Mouse (Mus musculus) naive thymus-derived CD4-positive, alpha-beta T cell, adult 2 months (primary cell): ENCODE results near the gene Lyg1.

ENCODE experiments used
- DNase-seq: peaks from one replicate; pipeline ENCODE4 v3.0.0-alpha.2; 2011; ENCODE audit warnings: low read depth

The Lyg1 gene

DNA sequence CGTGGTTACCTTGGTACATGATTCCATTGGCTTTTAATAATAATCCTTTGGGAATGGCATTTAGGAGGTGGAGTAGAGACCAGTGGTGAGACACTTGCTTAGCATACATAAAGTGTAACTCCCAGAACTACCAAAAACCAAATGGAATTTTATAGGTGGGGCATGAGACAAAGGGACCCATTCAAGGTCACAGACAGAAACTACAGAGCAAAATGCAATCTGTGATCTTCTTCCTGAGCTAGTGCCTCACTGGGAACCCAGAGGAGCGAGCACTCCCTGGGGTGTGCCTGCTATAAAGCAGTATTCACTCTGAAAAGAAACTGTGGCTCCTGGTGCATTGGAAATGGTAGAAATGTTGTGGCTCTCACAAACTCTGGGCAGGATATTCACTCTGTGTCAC lies 8.7 kb downstream of the Lyg1 start:
- DNase-seq: no peak

- DNase-seq: peak; percentile 2
These were observed 25.8 kb downstream of the Lyg1 start for GRCm38 (mm10) chr1:37931806-37932205.

- DNase-seq: no peak
These were observed 31.6 kb downstream of the Lyg1 start for GRCm38 (mm10) chr1:37925971-37926370.

- no peak for DNase-seq
These were observed 35.0 kb downstream of the Lyg1 start for GRCm38 (mm10) chr1:37922536-37922935.

GRCm38 (mm10) chr1:37918096-37918495 lies 39.5 kb downstream of the Lyg1 start:
- no peak for DNase-seq

DNA sequence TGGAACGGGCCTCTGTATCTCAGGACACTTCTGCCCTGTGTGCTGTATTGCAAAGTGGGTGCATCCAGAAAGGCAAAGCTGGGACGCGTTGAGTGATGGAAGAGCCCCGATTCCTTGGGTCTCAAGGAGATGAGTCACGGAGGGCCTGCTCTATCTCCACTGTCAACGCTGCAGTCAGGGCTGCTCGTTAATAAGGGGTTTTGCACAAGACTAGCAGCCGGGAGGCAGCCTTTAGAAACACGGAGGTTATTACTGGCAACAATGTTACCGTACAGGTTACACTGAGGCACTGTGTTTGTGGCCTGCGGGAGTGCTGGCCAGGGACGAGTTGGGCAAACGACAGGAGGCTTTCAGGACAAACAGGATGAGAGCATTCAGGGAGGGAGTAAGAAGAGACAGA lies 39.9 kb downstream of the Lyg1 start:
- no peak for DNase-seq

GRCm38 (mm10) chr1:37916393-37916792 lies 41.2 kb downstream of the Lyg1 start, which contains the start of gene Lyg2:
TSS of gene Lyg2 (minus strand) at chr1:37916493.
- DNase-seq: no peak

DNA sequence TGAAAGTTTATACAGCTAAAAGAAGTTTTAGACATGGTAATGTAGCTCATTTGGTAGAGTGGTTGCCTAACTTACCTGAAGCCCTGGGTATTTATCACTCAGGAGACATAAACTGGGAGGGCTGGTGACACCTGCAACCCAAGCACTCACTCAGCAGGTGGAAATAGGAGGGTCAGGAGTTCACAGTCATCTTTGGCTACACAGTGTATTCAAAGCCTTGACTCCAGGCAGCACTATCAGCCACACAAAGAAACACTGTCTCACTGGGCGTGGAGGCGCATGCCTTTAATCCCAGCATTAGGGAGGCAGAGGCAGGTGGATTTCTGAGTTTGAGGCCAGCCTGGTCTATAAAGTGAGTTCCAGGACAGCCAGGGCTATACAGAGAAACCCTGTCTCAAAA lies 44.8 kb downstream of the Lyg1 start:
- DNase-seq: no peak

- DNase-seq: peak; percentile 13
These were observed 54.4 kb downstream of the Lyg1 start for GRCm38 (mm10) chr1:37903178-37903577.

- no peak for DNase-seq
These were observed 57.3 kb downstream of the Lyg1 start for GRCm38 (mm10) chr1:37900288-37900687.

GRCm38 (mm10) chr1:37899816-37900215 lies 57.7 kb downstream of the Lyg1 start:
- DNase-seq: no peak
